Mouse (Mus musculus) gastrocnemius, postnatal 4 days (tissue): ENCODE measurements around the gene Strbp. TPM values are rescaled to one million over a fixed set of nuclear protein-coding genes. Genes with fewer than 3 reads are reported as not detected.
A peak's percentile ranks its signal among the peaks of the same experiment; 100 is the strongest.

Source experiments
- DNase-seq, 2 experiments: peaks; one replicate each; pipeline ENCODE4 v3.0.0; 2021 to 2022; ENCODE audit warnings: low spot score in 2 of 2, mixed read lengths in 2 of 2
- microRNA-seq: library from miRNA; unstranded; fragments of <30 nt; microRNA quantifications from one replicate; pipeline ENCODE4 v1.2.0, GENCODE M21; 2021
- total RNA-seq, 2 experiments: library from RNA; stranded (reverse); gene quantifications; 2 replicates each; pipeline ENCODE4 v1.2.3; 2021

Gene Strbp
- total RNA-seq, 2 experiments from 2014 or later, result 21.3 to 29.9 TPM

DNA sequence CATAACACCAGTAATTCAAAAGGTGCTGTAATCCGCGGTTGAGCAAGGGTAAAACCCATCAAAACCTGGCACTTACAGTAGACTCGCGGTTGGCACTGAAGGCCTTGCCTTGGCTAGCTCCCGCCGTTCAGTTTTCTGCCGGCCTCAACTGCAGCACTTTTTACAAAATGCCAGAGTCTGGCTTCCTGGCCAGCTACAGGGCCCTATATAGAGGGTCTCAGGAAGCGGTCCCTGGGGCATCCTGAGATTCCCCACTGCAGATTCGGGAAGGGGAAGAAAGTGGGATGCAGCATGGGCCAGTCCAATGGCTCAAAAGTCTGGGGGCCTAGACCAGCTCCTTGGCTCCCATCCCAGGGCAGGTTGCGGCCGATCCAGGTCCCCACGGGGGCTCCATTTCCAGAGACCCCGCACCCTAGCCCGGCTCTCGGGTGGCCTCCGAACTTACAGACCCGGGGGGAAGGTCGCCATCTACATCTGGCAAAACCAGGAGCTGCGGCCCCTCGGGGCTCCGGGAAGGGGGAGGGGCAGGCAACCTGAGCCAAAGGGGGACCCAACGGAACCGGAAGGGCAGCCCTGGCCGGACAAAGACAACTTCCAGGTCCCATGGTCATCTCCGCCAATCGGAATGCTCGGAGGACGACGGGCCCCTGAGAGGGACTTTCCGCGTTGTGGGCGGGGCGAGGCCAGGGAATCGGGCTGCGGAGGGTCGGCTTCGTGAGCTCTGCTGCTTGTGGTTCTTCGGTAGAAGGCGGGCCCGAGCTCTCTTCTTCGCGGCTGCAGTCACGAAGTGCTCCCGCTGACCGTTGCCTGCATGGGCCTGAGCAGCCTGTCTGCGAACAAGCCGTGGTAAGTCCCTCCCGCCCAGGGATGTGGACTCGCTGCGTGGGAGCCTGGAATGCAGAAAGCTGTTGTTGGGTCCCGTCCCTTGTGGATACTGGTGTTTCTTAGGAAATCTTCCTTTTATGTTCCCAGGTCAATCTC, 260.8 kb downstream of the Strbp start, which contains the start of the genes Zbtb26, Zbtb6 and Rabgap1:
Gene Zbtb26, minus strand, starts transcription at position 525 of the 981 bp plus-strand sequence.
Gene Zbtb6, minus strand, starts transcription at position 561 of the 981 bp plus-strand sequence.
Gene Rabgap1, plus strand, starts transcription at position 669 of the 981 bp plus-strand sequence.
- DNase-seq, result peak; percentile 91 to 97

Small RNA genes lying within 50 kb of the gene (microRNA-seq; reads per million reads assigned to microRNA genes)
- gene Mir5128, result not detected

Other genes with a start within 250 kb of the Strbp start
- 1 to 10 TPM; 1.9 to 2.2 TPM for gene Gpr21, start 187.5 kb downstream of the Strbp start, total RNA-seq
- under 1 TPM; 0.37 to 0.70 TPM for gene Crb2, start 72.4 kb upstream of the Strbp start, total RNA-seq